ENCODE assay signal across 8 mouse cellular contexts in genomic region chr5:138186950-138187638, GRCm38 (mm10). TPM values are rescaled to one million over a fixed set of nuclear protein-coding genes. Genes with fewer than 3 reads are reported as not detected.
A peak's percentile ranks its signal among the peaks of the same experiment; 100 is the strongest.
DNase-seq lines count a peak whose midpoint lies in the region; ATAC-seq and TF ChIP-seq lines count a peak whose summit lies in the region.

Gene Taf6, minus strand, starts transcription at chr5:138187451.
Gene Cnpy4, plus strand, starts transcription at chr5:138187485.

- H3K9ac ChIP-seq in lung, embryonic 16.5 days (ENCODE audit: low read length) = peak within 1 kb of the TSS; percentile 76

- H3K27me3 ChIP-seq in hindbrain, embryonic 10.5 days (ENCODE audit: insufficient read depth, poor library complexity, severe bottlenecking) = no peaks in the 10 kb centered on the region
- H3K27me3 ChIP-seq in lung, embryonic 16.5 days (ENCODE audit: control insufficient read depth, insufficient read depth, low read depth, low read length) = no peaks in the 10 kb centered on the region
- H3K27me3 ChIP-seq in thymus, adult 2 months (ENCODE audit: control insufficient read depth, insufficient read depth, low read length) = no peaks in the 10 kb centered on the region

- peaks cover 15% of the 10 kb centered on the region for H3K4me1 ChIP-seq in hindbrain, embryonic 10.5 days (replicated peaks)
- H3K4me1 ChIP-seq in lung, embryonic 16.5 days (replicated peaks; ENCODE audit: control insufficient read depth, insufficient read depth, low read length) = peaks cover 14% of the 10 kb centered on the region
- H3K4me1 ChIP-seq in thymus, adult 2 months (replicated peaks; ENCODE audit: control insufficient read depth, insufficient read depth, low read length) = peaks cover 5% of the 10 kb centered on the region; the same call in 1 of the 2 replicates

- H3K36me3 ChIP-seq in hindbrain, embryonic 10.5 days = peaks cover 58% of the 10 kb centered on the region
- peaks cover 10% of the 10 kb centered on the region for H3K36me3 ChIP-seq in lung, embryonic 16.5 days (ENCODE audit: control insufficient read depth, insufficient read depth, low read length)
- H3K36me3 ChIP-seq in thymus, adult 2 months (ENCODE audit: control insufficient read depth, insufficient read depth, low read length) = peaks cover 2% of the 10 kb centered on the region

- no peaks in the 10 kb centered on the region for H3K9me3 ChIP-seq in hindbrain, embryonic 10.5 days
- no peaks in the 10 kb centered on the region for H3K9me3 ChIP-seq in lung, embryonic 16.5 days (ENCODE audit: control insufficient read depth, low read length)

- peak; percentile 98 for TF ChIP-seq POLR2A in thymus, adult 2 months (IDR thresholded peaks at IDR 0.05; ENCODE audit: control insufficient read depth, extremely low read depth, insufficient read depth, low read length, poor library complexity)

- peak; percentile 66 for ATAC-seq in frontal cortex, adult (ENCODE audit: low TSS enrichment)
- peak; percentile 90 for ATAC-seq in lung, embryonic 16.5 days (ENCODE audit: low read depth)

- peak within 1 kb of the TSS; percentile 84 for H3K4me3 ChIP-seq in hindbrain, embryonic 10.5 days
- H3K4me3 ChIP-seq in lung, embryonic 16.5 days (ENCODE audit: low read length) = peak within 1 kb of the TSS; percentile 84
- H3K4me3 ChIP-seq in thymus, adult 2 months (ENCODE audit: control insufficient read depth, insufficient read depth, low read length) = peak within 1 kb of the TSS; percentile 100

- WGBS in hindbrain, embryonic 10.5 days = under 1% methylated on average over 31 of the region's 31 CpGs
- WGBS in lung, embryonic 16.5 days = 0% methylated on average over 31 of the region's 31 CpGs
- under 1% methylated on average over 31 of the region's 31 CpGs for WGBS in thymus, adult 2 months

- peak within 1 kb of the TSS; percentile 68 for H3K4me2 ChIP-seq in lung, embryonic 16.5 days (ENCODE audit: low read depth, low read length)

- H3K27ac ChIP-seq in hindbrain, embryonic 10.5 days = peak within 1 kb of the TSS; percentile 93
- H3K27ac ChIP-seq in lung, embryonic 16.5 days (ENCODE audit: low read length) = peak within 1 kb of the TSS; percentile 47
- peak within 1 kb of the TSS; percentile 71; the same call in 1 of the 2 replicates for H3K27ac ChIP-seq in thymus, adult 2 months (ENCODE audit: control insufficient read depth, insufficient read depth, low read length)

- TF ChIP-seq CTCF in thymus, adult 2 months (IDR thresholded peaks at IDR 0.05; ENCODE audit: borderline replicate concordance, control insufficient read depth, extremely low read depth, insufficient read depth, low read length, poor library complexity) = 0 out of 2 replicates have a peak, but pooled peaks have one; percentile 34

- peak; percentile 95 for DNase-seq in MN1 (ENCODE audit: low spot score)
- peak; percentile 90 for DNase-seq in cerebellum, adult 9-10 months
- DNase-seq in hindbrain, embryonic 10.5 days (ENCODE audit: low spot score) = peak; percentile 85
- DNase-seq in layer of hippocampus, adult 9-10 months (ENCODE audit: low spot score) = peak; percentile 77
- peak; percentile 74 for DNase-seq in ovary, adult 18-20 months (ENCODE audit: low spot score)
- peak; percentile 83 for DNase-seq in thymus, adult 2 months

RNA-seq across cellular contexts. Expression of gene Taf6, which starts in this region (rescaled TPM):
- 128 and 136 TPM in 2 replicates for polyA plus RNA-seq in hindbrain, embryonic 10.5 days (2016; fragmentation: Nextera tagmentation; extraction: Ambion mirVana)
- 87.3 and 88.8 TPM in 2 replicates for polyA plus RNA-seq in lung, embryonic 16.5 days (2015; fragmentation: Nextera tagmentation; extraction: Ambion mirVana)
- 106 and 108 TPM in 2 replicates for polyA plus RNA-seq in thymus, adult 2 months (2012; rRNA removed)

RNA-seq across cellular contexts. Expression of gene Cnpy4, which starts in this region (rescaled TPM):
- polyA plus RNA-seq in hindbrain, embryonic 10.5 days (2016; fragmentation: Nextera tagmentation; extraction: Ambion mirVana) = 50.7 and 52.2 TPM in 2 replicates
- 59.5 and 60.5 TPM in 2 replicates for polyA plus RNA-seq in lung, embryonic 16.5 days (2015; fragmentation: Nextera tagmentation; extraction: Ambion mirVana)
- polyA plus RNA-seq in thymus, adult 2 months (2012; rRNA removed) = 8.9 and 9.2 TPM in 2 replicates

Comparison
In these comparisons a context has a peak if more than half of its experiments do, and no peak if none do; other contexts are left out.
1. Peak in every context shown above with its lines: DNase-seq, ATAC-seq, H3K4me3 ChIP-seq and H3K27ac ChIP-seq.